Mouse (Mus musculus) myocyte (in vitro differentiated cells): ENCODE measurements at regions not wholly inside any gene's neighbourhood (a gene's known extent, or its start where the extent isn't known, plus 50 kb on each side); places are given as distances from the start of the nearest gene placed in this dataset.

Experiments
- H3K27me3 ChIP-seq: one replicate; pipeline ENCODE4 v1.6.1; 2011; ENCODE audit not compliant: control insufficient read depth, insufficient read depth, insufficient read length
- H3K36me3 ChIP-seq: one replicate; pipeline ENCODE4 v1.6.1; 2011; ENCODE audit not compliant: control insufficient read depth, insufficient read depth
- H3K4me2 ChIP-seq: one replicate; pipeline ENCODE4 v1.6.1; 2011; ENCODE audit warnings: low read depth, control low read depth
- H3K4me3 ChIP-seq: one replicate; pipeline ENCODE4 v1.5.1; 2011; ENCODE audit warnings: mild to moderate bottlenecking, control low read depth, moderate library complexity
- H3K79me2 ChIP-seq: one replicate; pipeline ENCODE4 v1.6.1; 2011; ENCODE audit not compliant: control insufficient read depth, insufficient read depth
- H3ac ChIP-seq: one replicate; pipeline ENCODE4 v1.6.1; 2011; ENCODE audit not compliant: control insufficient read depth, insufficient read length
- CEBPB ChIP-seq: IDR thresholded peaks from 2 replicates; pipeline ENCODE4 v1.6.1; 2011; ENCODE audit warnings: mild to moderate bottlenecking, moderate library complexity; ENCODE audit not compliant: poor library complexity, insufficient read depth, severe bottlenecking
- E2F4 ChIP-seq: IDR thresholded peaks from one replicate; pipeline ENCODE4 v1.6.1; 2011; ENCODE audit warnings: mild to moderate bottlenecking, control low read depth, moderate library complexity; ENCODE audit not compliant: insufficient read depth
- MAX ChIP-seq: IDR thresholded peaks from one replicate; pipeline ENCODE4 v1.6.1; 2011; ENCODE audit warnings: low read depth, mild to moderate bottlenecking, control low read depth
- MYOD1 ChIP-seq, 3 experiments: IDR thresholded peaks; one replicate each; pipeline ENCODE4 v1.6.1; 2011; ENCODE audit warnings: control low read depth in 2 of 3, low read depth in 2 of 3, mild to moderate bottlenecking in 2 of 3, moderate library complexity in 1 of 3; ENCODE audit not compliant: insufficient read length in 2 of 3, control insufficient read depth in 1 of 3
- MYOG ChIP-seq, 3 experiments: IDR thresholded peaks; one replicate each; pipeline ENCODE4 v1.6.1; 2011; ENCODE audit warnings: control low read depth in 2 of 3, low read depth in 2 of 3, mild to moderate bottlenecking in 2 of 3; ENCODE audit not compliant: insufficient read length in 2 of 3, control insufficient read depth in 1 of 3, insufficient read depth in 1 of 3
- POLR2A ChIP-seq: IDR thresholded peaks from one replicate; pipeline ENCODE4 v1.6.1; 2011; ENCODE audit warnings: low read depth, mild to moderate bottlenecking, control low read depth, moderate library complexity; ENCODE audit not compliant: insufficient read length
- POLR2AphosphoS2 ChIP-seq: IDR thresholded peaks from one replicate; pipeline ENCODE4 v1.6.1; 2011; ENCODE audit warnings: low read depth, control low read depth; ENCODE audit not compliant: insufficient read length
- REST ChIP-seq: IDR thresholded peaks from one replicate; pipeline ENCODE4 v1.6.1; 2011; ENCODE audit warnings: mild to moderate bottlenecking, control low read depth, moderate library complexity; ENCODE audit not compliant: insufficient read depth, insufficient read length
- SRF ChIP-seq: IDR thresholded peaks from one replicate; pipeline ENCODE4 v1.6.1; 2011; ENCODE audit warnings: low read depth; ENCODE audit not compliant: control insufficient read depth, insufficient read length
- TCF12 ChIP-seq: IDR thresholded peaks from one replicate; pipeline ENCODE4 v1.6.1; 2011; ENCODE audit warnings: mild to moderate bottlenecking, control low read depth; ENCODE audit not compliant: poor library complexity, insufficient read depth, severe bottlenecking
- TCF3 ChIP-seq: IDR thresholded peaks from one replicate; pipeline ENCODE4 v1.6.1; 2011; ENCODE audit warnings: low read depth, control low read depth; ENCODE audit not compliant: insufficient read length
- USF1 ChIP-seq: IDR thresholded peaks from one replicate; pipeline ENCODE4 v1.6.1; 2011; ENCODE audit warnings: low read depth, mild to moderate bottlenecking, control low read depth, moderate library complexity

GRCm38 (mm10) chr10:43759186-43759905 is 142.2 kb downstream of the Qrsl1 start:
- Histone ChIP-seq H3K4me2 (no peak overlapping the region), H3K4me3 (no peak overlapping the region), H3K36me3 (no peaks in the 10 kb centered on the region), H3ac (no peak overlapping the region), H3K27me3 (peaks cover 8% of the 10 kb centered on the region), H3K79me2 (no peaks in the 10 kb centered on the region)
- TF ChIP-seq TCF12: no peak
- TF ChIP-seq USF1: no peak
- TF ChIP-seq CEBPB: no peak
- no peak for TF ChIP-seq E2F4
- TF ChIP-seq POLR2A: no peak
- TF ChIP-seq REST: no peak
- no peak for TF ChIP-seq MYOG (IDR thresholded peaks at IDR 0.05; ENCODE audit: control insufficient read depth in 1 of 3, insufficient read depth in 1 of 3, insufficient read length in 2 of 3, low read depth in 2 of 3)
- no peak for TF ChIP-seq TCF3
- no peak for TF ChIP-seq MYOD1 (IDR thresholded peaks at IDR 0.05; ENCODE audit: control insufficient read depth in 1 of 3, insufficient read length in 2 of 3, low read depth in 2 of 3)
- TF ChIP-seq MAX: no peak
- TF ChIP-seq POLR2AphosphoS2: no peak
- no peak for TF ChIP-seq SRF

DNA sequence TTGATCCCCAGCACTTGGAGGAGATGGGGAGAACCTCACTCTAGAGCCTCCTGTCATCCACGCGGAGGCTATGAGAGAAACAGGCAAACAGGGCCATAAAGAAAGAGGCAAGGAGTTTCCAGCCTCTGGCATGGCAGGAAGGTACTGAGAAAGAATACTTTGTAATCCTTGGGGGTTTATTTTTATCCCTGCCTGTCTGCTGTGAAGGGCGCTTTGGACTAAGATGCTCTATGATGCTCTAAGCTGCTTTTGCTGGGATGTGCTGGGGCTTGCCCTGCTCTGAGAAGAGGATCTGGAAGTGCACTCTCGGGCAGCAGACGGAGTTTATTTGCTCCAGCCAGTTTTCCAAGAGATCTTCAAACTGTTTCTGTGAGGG is 141.7 kb downstream of the Qrsl1 start:
- no peaks in the 10 kb centered on the region for H3K79me2 ChIP-seq
- no peaks in the 10 kb centered on the region for H3K36me3 ChIP-seq
- peaks cover 8% of the 10 kb centered on the region for H3K27me3 ChIP-seq
- no peak for TF ChIP-seq TCF12
- no peak for TF ChIP-seq TCF3
- TF ChIP-seq E2F4: no peak
- H3K4me2 ChIP-seq: no peak overlapping the region
- no peak overlapping the region for H3K4me3 ChIP-seq
- H3ac ChIP-seq: no peak overlapping the region

GRCm38 (mm10) chr10:43761979-43762570 is 139.5 kb downstream of the Qrsl1 start:
- Histone ChIP-seq H3K79me2 (no peaks in the 10 kb centered on the region), H3ac (no peak overlapping the region)
- TF ChIP-seq TCF3: no peak
- no peak for TF ChIP-seq SRF
- TF ChIP-seq MYOD1 (IDR thresholded peaks at IDR 0.05; ENCODE audit: control insufficient read depth in 1 of 3, insufficient read length in 2 of 3, low read depth in 2 of 3): no peak
- TF ChIP-seq MYOG (IDR thresholded peaks at IDR 0.05; ENCODE audit: control insufficient read depth in 1 of 3, insufficient read depth in 1 of 3, insufficient read length in 2 of 3, low read depth in 2 of 3): no peak
- TF ChIP-seq POLR2A: no peak
- TF ChIP-seq CEBPB: no peak
- no peak for TF ChIP-seq POLR2AphosphoS2
- no peak for TF ChIP-seq REST
- no peak for TF ChIP-seq TCF12
- TF ChIP-seq E2F4: no peak

GRCm38 (mm10) chr10:43764581-43764980 is 137.0 kb downstream of the Qrsl1 start:
- Histone ChIP-seq H3K36me3 (no peaks in the 10 kb centered on the region), H3K4me3 (no peak overlapping the region), H3K79me2 (no peaks in the 10 kb centered on the region), H3ac (no peak overlapping the region), H3K27me3 (peaks cover 5% of the 10 kb centered on the region), H3K4me2 (no peak overlapping the region)
- TF ChIP-seq TCF12: no peak
- TF ChIP-seq POLR2A: no peak
- no peak for TF ChIP-seq MAX
- no peak for TF ChIP-seq REST
- no peak for TF ChIP-seq MYOG (IDR thresholded peaks at IDR 0.05; ENCODE audit: control insufficient read depth in 1 of 3, insufficient read depth in 1 of 3, insufficient read length in 2 of 3, low read depth in 2 of 3)
- TF ChIP-seq SRF: no peak
- TF ChIP-seq POLR2AphosphoS2: no peak
- no peak for TF ChIP-seq CEBPB

More at GRCm38 (mm10) chr10:43761979-43762570, 139.5 kb downstream of the Qrsl1 start:
- Histone ChIP-seq H3K36me3 (no peaks in the 10 kb centered on the region), H3K4me3 (no peak overlapping the region), H3K27me3 (peaks cover 7% of the 10 kb centered on the region), H3K4me2 (no peak overlapping the region)

DNA sequence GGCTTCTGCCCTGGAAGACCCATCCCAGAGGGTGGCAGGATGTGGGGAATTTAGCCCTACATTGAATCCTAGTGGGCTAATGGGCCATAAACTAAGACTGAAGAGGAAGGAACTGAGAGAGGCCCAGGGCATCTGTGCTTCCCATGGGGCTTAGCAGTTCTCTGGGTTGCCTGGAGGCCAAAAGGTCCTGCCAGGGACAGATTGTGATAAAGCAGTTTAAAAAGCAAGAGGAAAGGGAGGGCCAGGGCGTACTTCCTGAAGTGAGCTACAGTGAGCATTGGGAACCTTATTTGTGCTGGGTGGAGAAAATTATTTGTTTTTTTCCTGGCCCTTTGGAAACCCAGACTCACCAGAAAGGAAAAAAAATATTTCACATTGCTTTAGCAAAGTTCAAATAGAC is 136.3 kb downstream of the Qrsl1 start:
- Histone ChIP-seq H3ac (no peak overlapping the region), H3K36me3 (no peaks in the 10 kb centered on the region), H3K4me2 (no peak overlapping the region), H3K79me2 (no peaks in the 10 kb centered on the region), H3K4me3 (no peak overlapping the region), H3K27me3 (peaks cover 5% of the 10 kb centered on the region)
- TF ChIP-seq MAX (no peak), TCF12 (no peak), SRF (no peak), REST (no peak), MYOD1 (IDR thresholded peaks at IDR 0.05; ENCODE audit: control insufficient read depth in 1 of 3, insufficient read length in 2 of 3, low read depth in 2 of 3) (no peak), TCF3 (no peak), CEBPB (no peak), POLR2A (no peak), E2F4 (no peak)
